Mouse (Mus musculus) frontal cortex, postnatal 36 days (tissue): ENCODE measurements around the gene Elk3.
"Not testable (repeated sequence)": the region's sequence is repeated elsewhere in the genome, so short reads cannot be mapped to it uniquely, and the experiment has no call there.

Experiments
- DNase-seq, 2 experiments: peaks; one replicate each; pipeline ENCODE4 v3.0.0; 2022; ENCODE audit warnings: low spot score in 2 of 2

Gene Elk3

DNA sequence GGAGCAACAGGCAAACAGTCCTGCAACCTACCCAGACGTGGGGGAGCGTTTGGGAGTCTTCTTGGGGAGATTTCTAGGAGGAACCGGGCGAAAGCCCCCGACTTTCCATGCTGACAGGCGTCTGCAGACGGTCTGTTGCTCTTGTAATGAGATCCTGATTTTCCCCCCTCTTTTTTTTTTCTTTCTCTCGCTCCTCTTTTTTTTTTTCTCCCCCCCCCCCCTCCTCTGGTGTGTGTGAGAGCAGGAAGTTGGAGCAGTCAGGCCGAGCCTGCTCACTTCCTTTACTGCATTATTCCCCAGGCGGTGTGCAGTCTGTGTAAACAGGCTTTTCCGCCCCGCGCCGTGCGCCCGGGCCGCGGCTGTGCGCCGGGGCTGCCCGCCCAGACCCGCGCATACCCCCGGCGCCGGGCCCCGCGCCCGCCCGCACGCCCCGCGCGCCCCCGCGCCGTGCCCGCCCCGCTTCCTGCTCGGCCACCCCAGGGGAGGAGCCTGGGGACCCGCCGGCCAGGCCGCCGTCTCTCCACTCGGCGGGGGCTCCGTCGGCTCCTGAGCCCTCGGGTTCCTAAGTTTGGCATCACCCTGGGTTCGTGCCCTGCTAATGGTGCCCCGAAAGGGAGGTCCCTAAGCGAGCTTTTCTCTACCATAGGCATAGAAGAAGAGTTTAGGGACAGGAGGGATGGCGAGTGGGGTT lies at the start of gene Elk3:
Gene Elk3 (minus strand): TSS at position 415 of the 691 bp plus-strand sequence.
- DNase-seq, result no peak

GRCm38 (mm10) chr10:93360623-93361022 lies 49.7 kb upstream of the Elk3 start:
- no peak for DNase-seq

GRCm38 (mm10) chr10:93360190-93360589 lies 49.3 kb upstream of the Elk3 start:
- DNase-seq, result not testable (repeated sequence)

- no peak for DNase-seq
Measured at GRCm38 (mm10) chr10:93359339-93359863, 48.5 kb upstream of the Elk3 start.

DNA sequence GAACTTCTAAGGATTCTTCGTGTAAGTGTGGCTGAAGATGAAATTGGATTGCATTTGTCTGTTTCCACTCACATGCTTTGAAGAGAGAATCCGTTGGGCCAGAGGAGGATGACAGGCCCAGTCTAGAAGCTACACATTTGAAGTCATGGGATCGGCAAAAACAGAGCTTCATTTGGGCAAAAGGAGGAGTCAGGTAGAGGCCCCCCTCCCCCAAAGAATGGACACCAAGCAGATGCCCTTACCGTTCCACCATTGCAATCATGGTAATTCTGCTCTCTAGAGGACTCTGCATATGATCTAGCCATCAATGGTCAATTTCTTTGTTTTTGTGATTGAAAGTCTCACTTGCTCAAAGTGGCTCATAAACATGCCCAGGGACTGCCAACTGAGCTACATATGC lies 47.9 kb upstream of the Elk3 start:
- DNase-seq, result no peak

- no peak for DNase-seq
Measured at GRCm38 (mm10) chr10:93357162-93357561, 46.2 kb upstream of the Elk3 start.

DNA sequence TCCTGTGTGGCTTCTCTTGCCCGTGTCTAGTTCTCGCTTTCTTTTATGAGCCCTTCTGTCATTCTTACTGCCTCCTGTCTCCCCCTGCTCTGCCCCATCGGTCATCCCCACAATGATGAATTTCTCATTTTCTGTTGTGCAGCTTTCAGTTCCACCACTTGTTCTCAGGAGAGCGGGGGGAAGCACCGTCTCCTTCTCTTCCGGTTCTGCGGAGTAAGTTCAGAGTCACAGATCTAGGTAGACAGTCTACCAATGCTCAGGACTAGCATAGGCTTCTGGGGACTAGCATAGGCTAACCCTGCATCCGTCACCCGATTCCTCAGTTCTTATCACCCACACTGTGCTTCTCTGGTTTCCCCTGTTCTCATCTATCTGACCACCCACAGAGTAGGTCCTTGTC lies 45.2 kb upstream of the Elk3 start:
- DNase-seq, result no peak

GRCm38 (mm10) chr10:93355276-93355927 lies 44.5 kb upstream of the Elk3 start:
- DNase-seq, result no peak

- DNase-seq, result no peak
Measured at GRCm38 (mm10) chr10:93353545-93354326, 42.8 kb upstream of the Elk3 start.

- no peak for DNase-seq
Measured at GRCm38 (mm10) chr10:93347918-93348505, 37.1 kb upstream of the Elk3 start.

GRCm38 (mm10) chr10:93347387-93347786 lies 36.5 kb upstream of the Elk3 start:
- no peak for DNase-seq

- no peak for DNase-seq
Measured at GRCm38 (mm10) chr10:93346208-93346936, 35.4 kb upstream of the Elk3 start.

DNA sequence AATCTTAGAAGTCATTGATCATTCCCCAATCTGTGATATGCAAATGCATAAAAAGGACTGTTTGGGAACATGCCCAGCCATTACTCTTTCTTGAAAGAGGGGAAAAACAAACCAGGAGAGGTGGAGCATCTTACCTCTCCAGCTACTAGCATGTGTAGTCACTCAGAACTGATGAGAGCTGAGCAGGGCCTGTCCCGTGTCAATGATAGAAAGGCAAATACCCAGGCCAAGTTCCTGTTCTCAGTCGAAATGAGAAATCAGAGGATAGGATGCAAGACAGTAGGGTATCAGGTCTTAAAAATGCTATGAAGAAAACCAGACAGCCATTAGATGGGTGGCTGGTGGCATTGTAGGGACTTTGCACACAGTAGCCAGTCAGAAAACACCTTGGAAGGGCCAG lies 34.6 kb upstream of the Elk3 start:
- no peak for DNase-seq

DNA sequence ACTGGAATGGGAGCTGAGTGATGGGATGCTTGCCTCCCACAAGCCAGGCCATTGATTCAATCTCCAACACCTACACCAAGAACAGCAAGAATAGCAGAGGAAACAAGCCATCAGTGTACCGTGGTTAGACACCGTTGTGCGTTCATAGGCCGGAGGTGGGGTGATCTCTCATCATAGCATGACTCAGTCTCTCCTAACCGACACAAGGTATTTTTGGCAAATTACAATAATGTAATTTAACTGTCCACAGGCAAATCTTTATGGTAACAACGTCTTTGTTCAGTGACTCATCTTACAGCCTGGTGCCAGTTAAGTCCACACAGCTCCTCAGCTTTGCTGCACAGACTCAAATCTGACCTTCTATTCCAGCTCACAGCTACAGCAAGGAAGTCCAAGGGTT lies 32.5 kb upstream of the Elk3 start:
- no peak for DNase-seq

GRCm38 (mm10) chr10:93342986-93343385 lies 32.1 kb upstream of the Elk3 start:
- DNase-seq, result no peak

DNA sequence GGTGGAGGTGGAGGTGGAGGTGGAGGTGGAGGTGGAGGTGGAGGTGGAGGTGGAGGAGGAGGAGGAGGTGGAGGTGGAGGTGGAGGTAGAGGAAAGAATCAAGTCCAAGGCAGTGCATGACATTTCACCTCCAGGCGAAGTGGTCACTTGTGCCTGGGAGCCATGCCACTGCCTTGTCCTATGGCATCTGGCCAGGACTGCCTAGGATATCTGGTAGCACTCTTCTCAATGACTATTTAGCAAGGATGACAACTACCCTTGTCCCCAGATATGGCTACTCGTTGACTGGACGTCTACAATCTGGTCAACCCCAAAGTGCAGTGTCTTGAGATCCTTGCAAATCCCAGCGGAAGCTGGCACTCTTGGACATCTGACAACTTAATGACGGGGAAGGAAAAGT lies 27.6 kb upstream of the Elk3 start:
- no peak for DNase-seq

DNA sequence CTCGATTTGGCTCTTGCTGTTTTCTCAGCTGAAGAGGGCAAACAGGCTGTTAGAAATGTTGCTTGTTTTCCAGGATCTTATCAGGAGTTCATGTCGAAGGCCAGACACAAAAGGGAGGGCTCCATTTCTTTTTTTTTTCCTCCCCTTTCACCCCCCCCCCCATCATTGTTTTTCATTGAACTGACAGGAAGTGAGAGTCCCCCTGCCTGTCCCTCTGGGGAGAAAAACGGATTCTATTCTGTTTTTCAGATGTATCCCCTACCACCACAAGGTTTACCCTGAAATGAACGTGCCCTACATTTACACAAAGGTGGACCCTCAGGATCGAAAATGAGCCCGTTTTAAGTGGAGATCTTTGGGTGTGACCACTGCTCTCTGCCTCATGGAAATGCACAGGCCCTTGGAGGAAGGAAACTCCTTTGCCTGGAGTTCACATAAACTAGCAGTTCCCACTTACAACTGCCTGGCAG lies 25.6 kb upstream of the Elk3 start:
- DNase-seq, result no peak

GRCm38 (mm10) chr10:93335828-93336461 lies 25.0 kb upstream of the Elk3 start:
- DNase-seq, result no peak

DNA sequence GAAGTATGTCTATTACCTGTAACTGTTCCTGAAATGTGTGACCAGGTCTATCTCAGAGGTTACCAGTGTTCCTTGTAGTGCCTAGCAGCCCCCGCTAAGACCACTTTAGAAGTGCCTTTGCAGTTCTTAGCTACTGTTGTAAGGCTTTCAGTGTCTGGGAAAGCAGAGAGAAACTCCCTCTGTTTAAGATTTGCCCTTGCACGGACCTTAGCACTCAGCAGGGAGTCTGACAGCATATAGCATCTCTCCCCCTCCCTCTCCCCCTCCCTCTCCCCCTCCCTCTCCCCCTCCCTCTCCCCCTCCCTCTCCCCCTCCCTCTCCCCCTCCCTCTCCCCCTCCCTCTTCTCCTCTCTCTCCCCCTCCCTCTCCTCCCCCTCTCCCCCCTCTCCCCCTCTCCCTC lies 24.1 kb upstream of the Elk3 start:
- no peak for DNase-seq

DNA sequence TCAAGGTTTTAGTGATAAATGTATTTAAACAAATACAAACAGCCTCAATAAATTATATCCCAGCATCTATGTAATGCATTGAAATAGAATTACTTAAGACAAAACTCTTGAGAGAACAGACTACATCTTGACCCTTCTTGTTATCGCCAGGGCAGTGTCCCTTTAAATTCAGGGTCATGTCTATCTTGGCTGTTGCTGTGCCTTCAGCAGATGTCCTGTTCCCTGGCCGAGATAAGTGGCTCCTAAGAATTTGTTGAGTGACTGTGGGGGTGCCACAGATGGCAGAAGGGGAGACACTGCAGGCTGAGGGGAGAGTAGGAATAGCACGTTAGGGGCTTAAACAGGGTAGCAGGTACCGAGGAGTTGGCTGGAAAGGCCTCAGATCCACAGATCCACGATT lies 22.3 kb upstream of the Elk3 start:
- DNase-seq, result no peak

DNA sequence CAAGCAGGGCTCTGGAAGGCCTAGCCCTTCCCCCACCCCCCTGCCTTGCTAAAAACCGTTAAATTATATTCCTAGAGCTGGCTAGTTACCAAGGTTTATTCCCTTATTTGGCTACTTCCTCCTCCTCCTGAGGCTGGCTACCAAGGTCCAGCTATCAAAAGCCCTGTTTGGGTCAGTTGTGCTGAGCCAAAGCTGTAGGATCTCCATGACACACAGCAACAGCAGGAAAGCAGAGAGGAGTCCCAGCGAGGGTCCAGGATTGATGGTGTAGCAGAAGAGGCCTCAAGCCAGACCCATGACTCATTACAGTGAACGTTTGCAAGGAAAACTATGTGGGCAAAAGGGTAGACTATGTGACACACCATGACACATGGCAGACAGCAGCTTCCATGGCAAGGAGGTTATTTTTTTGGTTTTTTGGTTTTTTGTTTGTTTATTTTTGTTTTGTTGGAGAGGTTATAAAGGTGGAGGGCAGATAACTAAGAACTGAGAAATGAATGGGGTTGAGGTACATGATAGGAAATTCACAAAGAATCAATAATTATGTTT lies 21.4 kb upstream of the Elk3 start:
- no peak for DNase-seq
